Mouse (Mus musculus) heart, postnatal 0 days (tissue): ENCODE measurements around the gene Kpna2. TPM values are rescaled to one million over a fixed set of nuclear protein-coding genes. Genes with fewer than 3 reads are reported as not detected.

Experiments used
- ATAC-seq: fragments of 200-750 bp; cut with Nextera tagmentation; 2 replicates; pipeline ENCODE4 v1.8.0; 2017; ENCODE audit warnings: low read depth, moderate number of reproducible peaks, moderate library complexity; ENCODE audit not compliant: insufficient read depth
- DNase-seq: peaks from one replicate; pipeline ENCODE4 v3.0.0-alpha.2; 2016; ENCODE audit warnings: low spot score
- H3K27ac ChIP-seq: fragments of 300-500 bp; sonication (generic); 2 replicates; pipeline ENCODE4 v1.5.1; 2014; ENCODE audit warnings: low read depth, mild to moderate bottlenecking
- H3K27me3 ChIP-seq: fragments of 300-500 bp; sonication (generic); 2 replicates; pipeline ENCODE4 v1.6.1; 2014; ENCODE audit warnings: low read length, mixed read lengths; ENCODE audit not compliant: control insufficient read depth, insufficient read depth
- H3K36me3 ChIP-seq: fragments of 300-500 bp; sonication (generic); replicated peaks from 2 replicates; pipeline ENCODE4 v1.6.1; 2014; ENCODE audit warnings: low read length, mixed read lengths; ENCODE audit not compliant: control insufficient read depth, insufficient read depth
- H3K4me1 ChIP-seq: fragments of 300-500 bp; sonication (generic); 2 replicates; pipeline ENCODE4 v1.6.1; 2014; ENCODE audit warnings: antibody characterized with exemption; ENCODE audit not compliant: control insufficient read depth, insufficient read depth
- H3K4me2 ChIP-seq: fragments of 300-500 bp; sonication (generic); 2 replicates; pipeline ENCODE4 v1.6.1; 2014; ENCODE audit warnings: low read depth, mild to moderate bottlenecking, low read length, moderate library complexity
- H3K4me3 ChIP-seq: fragments of 300-500 bp; sonication (generic); 2 replicates; pipeline ENCODE4 v1.5.1; 2014; ENCODE audit warnings: low read depth, low read length
- H3K9ac ChIP-seq: fragments of 300-500 bp; sonication (generic); replicated peaks from 2 replicates; pipeline ENCODE4 v1.6.1; 2014; ENCODE audit warnings: low read depth, low read length, mixed read lengths
- H3K9me3 ChIP-seq: fragments of 300-500 bp; sonication (generic); replicated peaks from 2 replicates; pipeline ENCODE4 v1.6.1; 2016; ENCODE audit warnings: low read length; ENCODE audit not compliant: control insufficient read depth
- CTCF ChIP-seq: IDR thresholded peaks from 2 replicates; pipeline ENCODE4 v1.5.1; 2016; ENCODE audit warnings: antibody characterized with exemption, control low read depth, low read depth
- EP300 ChIP-seq: IDR thresholded peaks from 2 replicates; pipeline ENCODE4 v1.6.1; 2016; ENCODE audit warnings: antibody characterized with exemption, low read depth
- WGBS: fragments of 180-500 bp; shearing (Covaris S2); extraction: QIAGEN DNeasy Blood & Tissue Kit; methylation state at CpG from one replicate; pipeline ENCODE4 v1.1.7; 2014; 5-methylcytosine and 5-hydroxymethylcytosine counted together
- polyA plus RNA-seq: library from polyadenylated mRNA; unstranded; fragments of >200 nt; fragmentation: Nextera tagmentation; extraction: Ambion mirVana; gene quantifications from 2 replicates; pipeline ENCODE4 v1.2.1, GENCODE M21; 2015
- total RNA-seq: library from RNA; depleted of rRNA; stranded (reverse); fragments of >200 nt; gene quantifications from 2 replicates; pipeline ENCODE4 v1.2.3, GENCODE M21; 2014; ENCODE audit warnings: low replicate concordance

Gene Kpna2
- total and polyA plus RNA-seq, 2 experiments from 2014 or later, result 124 to 177 TPM

GRCm38 (mm10) chr11:107041396-107041795 lies 42.1 kb upstream of the Kpna2 start:
- Histone ChIP-seq H3K36me3 (peaks cover 77% of the 10 kb centered on the region), H3K9ac (no peak overlapping the region), H3K27me3 (no peaks in the 10 kb centered on the region), H3K4me3 (no peak overlapping the region), H3K9me3 (no peaks in the 10 kb centered on the region), H3K4me1 (no peaks in the 10 kb centered on the region), H3K27ac (no peak overlapping the region), H3K4me2 (no peak overlapping the region)
- no peak for DNase-seq
- 64% methylated on average over 3 of the region's 3 CpGs for WGBS
- TF ChIP-seq CTCF (no peak), EP300 (no peak)
- no peak for ATAC-seq

- no peak for ATAC-seq
- H3K9me3 ChIP-seq, result no peaks in the 10 kb centered on the region
- no peak for DNase-seq
- peaks cover 77% of the 10 kb centered on the region for H3K36me3 ChIP-seq
- H3K9ac ChIP-seq, result no peak overlapping the region
- no peak overlapping the region for H3K27ac ChIP-seq
- WGBS, result 86% methylated on average over 5 of the region's 5 CpGs
- H3K4me3 ChIP-seq, result no peak overlapping the region
- TF ChIP-seq CTCF, result no peak
- TF ChIP-seq EP300, result no peak
- no peaks in the 10 kb centered on the region for H3K27me3 ChIP-seq
- no peaks in the 10 kb centered on the region for H3K4me1 ChIP-seq
- H3K4me2 ChIP-seq, result no peak overlapping the region
Measured at GRCm38 (mm10) chr11:107039417-107039816, 40.1 kb upstream of the Kpna2 start.

GRCm38 (mm10) chr11:107034085-107034810 lies 34.9 kb upstream of the Kpna2 start:
- H3K4me1 ChIP-seq, result no peaks in the 10 kb centered on the region
- H3K27ac ChIP-seq, result no peak overlapping the region
- no peak for ATAC-seq
- no peaks in the 10 kb centered on the region for H3K9me3 ChIP-seq
- H3K9ac ChIP-seq, result no peak overlapping the region
- no peak for DNase-seq
- H3K4me3 ChIP-seq, result no peak overlapping the region
- peaks cover 40% of the 10 kb centered on the region for H3K36me3 ChIP-seq
- no peaks in the 10 kb centered on the region for H3K27me3 ChIP-seq
- TF ChIP-seq CTCF, result no peak
- TF ChIP-seq EP300, result no peak
- 86% methylated on average over 10 of the region's 10 CpGs for WGBS
- no peak overlapping the region for H3K4me2 ChIP-seq

- H3K4me2 ChIP-seq, result no peak overlapping the region
- 65% methylated on average over 7 of the region's 7 CpGs for WGBS
Measured at GRCm38 (mm10) chr11:107031635-107032034, 32.3 kb upstream of the Kpna2 start.

GRCm38 (mm10) chr11:107029536-107029935 lies 30.2 kb upstream of the Kpna2 start:
- ATAC-seq (no peak), DNase-seq (no peak)
- Histone ChIP-seq H3K9ac (no peak overlapping the region), H3K36me3 (0 out of 2 replicates have a peak, but pooled peaks cover 3% of the 10 kb centered on the region), H3K4me1 (peaks cover 13% of the 10 kb centered on the region; the same call in 1 of the 2 replicates), H3K27ac (no peak overlapping the region), H3K4me3 (no peak overlapping the region), H3K27me3 (0 out of 2 replicates have a peak, but pooled peaks cover 2% of the 10 kb centered on the region), H3K9me3 (no peaks in the 10 kb centered on the region), H3K4me2 (no peak overlapping the region)
- TF ChIP-seq CTCF, result no peak
- no peak for TF ChIP-seq EP300
- 48% methylated on average over 19 of the region's 19 CpGs for WGBS

More at GRCm38 (mm10) chr11:107031635-107032034, 32.3 kb upstream of the Kpna2 start:
- no peak overlapping the region for H3K27ac ChIP-seq
- H3K9me3 ChIP-seq, result no peaks in the 10 kb centered on the region
- H3K4me3 ChIP-seq, result no peak overlapping the region
- ATAC-seq (no peak), DNase-seq (no peak)
- peaks cover 17% of the 10 kb centered on the region for H3K36me3 ChIP-seq
- no peaks in the 10 kb centered on the region for H3K27me3 ChIP-seq
- peaks cover 4% of the 10 kb centered on the region; the same call in 1 of the 2 replicates for H3K4me1 ChIP-seq
- no peak overlapping the region for H3K9ac ChIP-seq
- no peak for TF ChIP-seq CTCF
- no peak for TF ChIP-seq EP300

GRCm38 (mm10) chr11:107028754-107029153 lies 29.4 kb upstream of the Kpna2 start:
- peaks cover 13% of the 10 kb centered on the region; the same call in 1 of the 2 replicates for H3K4me1 ChIP-seq
- ATAC-seq (no peak), DNase-seq (no peak)
- 69% methylated on average over 6 of the region's 6 CpGs for whole genome bisulfite sequencing
- TF ChIP-seq EP300, result no peak
- no peak for TF ChIP-seq CTCF
- H3K9me3 ChIP-seq, result no peaks in the 10 kb centered on the region
- 0 out of 2 replicates have a peak, but pooled peaks cover 4% of the 10 kb centered on the region for H3K27me3 ChIP-seq
- peak overlapping the region; percentile 63 for H3K4me3 ChIP-seq
- 0 out of 2 replicates have a peak, but pooled peaks cover 3% of the 10 kb centered on the region for H3K36me3 ChIP-seq
- H3K9ac ChIP-seq, result peak overlapping the region; percentile 59; the same call in 1 of the 2 replicates
- H3K4me2 ChIP-seq, result peak overlapping the region; percentile 84
- peak overlapping the region; percentile 80 for H3K27ac ChIP-seq
